Mouse (Mus musculus) forebrain, postnatal 0 days (tissue): ENCODE results near the gene Tns3. TPM values are rescaled to one million over a fixed set of nuclear protein-coding genes. Genes with fewer than 3 reads are reported as not detected.
"Not testable (repeated sequence)": the region's sequence is repeated elsewhere in the genome, so short reads cannot be mapped to it uniquely, and the experiment has no call there.

Source experiments
- ATAC-seq: fragments of 200-750 bp; cut with Nextera tagmentation; 2 replicates; pipeline ENCODE4 v1.8.0; 2017; ENCODE audit warnings: mild to moderate bottlenecking, moderate library complexity
- DNase-seq: peaks from one replicate; pipeline ENCODE4 v3.0.0-alpha.2; 2015
- H3K27ac ChIP-seq: fragments of 300-500 bp; sonication (generic); 2 replicates; pipeline ENCODE4 v1.5.1; 2014; ENCODE audit warnings: low read depth, mild to moderate bottlenecking, antibody characterized with exemption, low read length, moderate library complexity, mixed read lengths
- H3K27me3 ChIP-seq: fragments of 300-500 bp; sonication (generic); 2 replicates; pipeline ENCODE4 v1.6.1; 2014; ENCODE audit warnings: mild to moderate bottlenecking, low read length, mixed read lengths; ENCODE audit not compliant: insufficient read depth
- H3K36me3 ChIP-seq: fragments of 300-500 bp; sonication (generic); 2 replicates; pipeline ENCODE4 v1.6.1; 2014; ENCODE audit warnings: mild to moderate bottlenecking, moderate library complexity; ENCODE audit not compliant: insufficient read depth
- H3K4me1 ChIP-seq: fragments of 300-500 bp; sonication (generic); 2 replicates; pipeline ENCODE4 v1.6.1; 2014; ENCODE audit warnings: antibody characterized with exemption; ENCODE audit not compliant: insufficient read depth
- H3K4me2 ChIP-seq: fragments of 300-500 bp; sonication (generic); 2 replicates; pipeline ENCODE4 v1.6.1; 2014; ENCODE audit warnings: low read depth, mild to moderate bottlenecking, moderate library complexity
- H3K4me3 ChIP-seq: fragments of 300-500 bp; sonication (generic); 2 replicates; pipeline ENCODE4 v1.5.1; 2014; ENCODE audit warnings: low read depth, low read length, mixed read lengths
- H3K9ac ChIP-seq: fragments of 300-500 bp; sonication (generic); 2 replicates; pipeline ENCODE4 v1.6.1; 2014; ENCODE audit warnings: mild to moderate bottlenecking
- H3K9me3 ChIP-seq: fragments of 300-500 bp; sonication (generic); 2 replicates; pipeline ENCODE4 v1.6.1; 2016; ENCODE audit warnings: low read length
- CTCF ChIP-seq: sonication (generic); IDR thresholded peaks from 2 replicates; pipeline ENCODE4 v1.5.1; 2016; ENCODE audit warnings: antibody characterized with exemption, control low read depth, low read depth
- WGBS: fragments of 180-500 bp; shearing (Covaris S2); extraction: QIAGEN DNeasy Blood & Tissue Kit; methylation state at CpG from one replicate; pipeline ENCODE4 v1.1.7; 2014; 5-methylcytosine and 5-hydroxymethylcytosine counted together
- polyA plus RNA-seq: library from polyadenylated mRNA; unstranded; fragments of >200 nt; fragmentation: Nextera tagmentation; extraction: Ambion mirVana; gene quantifications from 2 replicates; pipeline ENCODE4 v1.2.1, GENCODE M21; 2015
- total RNA-seq: library from RNA; depleted of rRNA; stranded (reverse); fragments of >200 nt; gene quantifications from 2 replicates; pipeline ENCODE4 v1.2.3, GENCODE M21; 2014

The Tns3 gene
- total and polyA plus RNA-seq, 2 experiments from 2014 or later: 6.2 to 26.5 TPM

DNA sequence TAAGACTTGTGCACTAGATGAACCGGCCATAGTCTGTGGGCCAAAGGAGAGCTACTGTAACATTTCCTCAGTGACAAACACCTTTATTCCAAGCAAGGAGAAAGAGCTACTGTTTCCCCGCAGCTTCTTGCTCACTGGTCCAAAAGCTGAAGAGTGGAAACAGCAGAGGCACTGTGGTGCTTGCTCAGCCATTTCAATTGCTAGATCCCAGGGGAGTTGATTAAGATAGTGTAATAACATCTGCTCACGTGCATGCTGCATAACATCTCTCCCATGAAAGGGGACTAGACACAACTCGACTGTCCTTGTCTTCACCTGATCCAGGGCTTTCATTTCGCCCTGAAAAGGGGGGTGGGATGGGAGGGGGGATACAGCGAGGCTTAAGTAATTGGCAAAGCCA is 41.7 kb downstream of the Tns3 start:
- Histone ChIP-seq H3K27ac (no peak overlapping the region), H3K36me3 (no peaks in the 10 kb centered on the region), H3K9ac (no peak overlapping the region), H3K4me2 (peak overlapping the region; percentile 99; the same call in 1 of the 2 replicates), H3K4me3 (no peak overlapping the region), H3K4me1 (no peaks in the 10 kb centered on the region), H3K9me3 (no peaks in the 10 kb centered on the region), H3K27me3 (no peaks in the 10 kb centered on the region)
- 50% methylated on average over 6 of the region's 6 CpGs for whole genome bisulfite sequencing
- no peak for TF ChIP-seq CTCF
- ATAC-seq: no peak
- no peak for DNase-seq

DNA sequence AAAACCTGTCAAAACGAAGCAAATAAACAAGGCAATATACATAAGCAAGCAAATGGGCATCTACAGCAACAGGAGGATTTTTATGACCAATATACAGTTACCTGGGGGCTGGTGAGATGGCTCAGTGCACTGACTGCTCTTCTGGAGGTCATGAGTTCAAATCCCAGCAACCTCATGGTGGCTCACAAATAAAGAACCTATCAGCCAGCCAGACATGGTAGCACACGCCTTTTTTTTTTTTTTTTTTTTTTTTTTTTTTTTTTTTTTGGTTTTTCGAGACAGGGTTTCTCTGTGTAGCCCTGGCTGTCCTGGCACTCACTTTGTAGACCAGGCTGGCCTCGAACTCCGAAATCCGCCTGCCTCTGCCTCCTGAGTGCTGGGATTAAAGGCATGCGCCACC is 45.2 kb downstream of the Tns3 start:
- not testable (repeated sequence) for H3K4me1 ChIP-seq, H3K4me3 ChIP-seq, H3K9ac ChIP-seq, H3K9me3 ChIP-seq, H3K27me3 ChIP-seq, H3K27ac ChIP-seq, DNase-seq, ATAC-seq, H3K36me3 ChIP-seq, H3K4me2 ChIP-seq
- WGBS: 92% methylated on average over 6 of the region's 7 CpGs

DNA sequence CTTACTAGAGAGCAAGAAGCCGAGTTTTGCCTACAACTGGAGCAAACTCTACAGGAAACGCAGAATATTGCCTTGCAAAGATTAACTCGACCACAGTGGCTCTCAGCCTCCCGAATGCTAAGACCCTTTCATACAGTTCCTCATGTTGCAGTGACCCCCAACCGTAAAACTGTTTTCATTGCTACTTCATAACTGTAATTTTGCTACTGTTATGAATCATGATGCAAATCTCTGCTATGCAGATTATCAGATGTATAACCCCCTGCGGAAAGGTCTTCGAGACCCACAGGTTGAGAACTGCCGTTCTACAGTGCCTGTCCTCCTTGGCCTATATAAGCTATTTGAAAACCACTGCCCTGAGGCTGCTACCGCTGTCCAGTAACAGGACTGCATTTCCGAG is 46.0 kb downstream of the Tns3 start:
- 68% methylated on average over 10 of the region's 10 CpGs for WGBS
- Histone ChIP-seq H3K4me2 (no peak overlapping the region), H3K9ac (no peak overlapping the region), H3K27ac (no peak overlapping the region), H3K9me3 (no peaks in the 10 kb centered on the region), H3K36me3 (no peaks in the 10 kb centered on the region), H3K27me3 (no peaks in the 10 kb centered on the region), H3K4me1 (no peaks in the 10 kb centered on the region), H3K4me3 (no peak overlapping the region)
- ATAC-seq (no peak), DNase-seq (no peak)
- no peak for TF ChIP-seq CTCF

DNA sequence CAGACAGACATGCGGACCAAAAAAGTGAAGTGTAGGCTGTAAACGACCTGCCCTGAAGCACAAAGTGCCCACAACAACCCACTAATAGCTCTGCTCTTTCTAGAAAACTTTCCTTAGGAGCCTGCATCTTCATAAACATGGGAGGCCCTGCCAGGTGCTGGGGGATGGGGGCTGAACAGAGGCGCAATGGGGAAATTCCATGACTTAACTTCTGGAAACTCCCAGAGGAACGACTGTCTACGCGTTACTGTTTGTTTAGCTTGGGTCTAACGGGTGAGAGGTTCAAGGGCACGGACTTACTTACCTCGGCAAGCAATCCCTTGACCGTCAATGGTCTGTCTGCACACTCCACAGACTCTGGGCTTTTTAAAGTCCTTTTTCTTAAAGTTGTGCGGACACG is 48.9 kb downstream of the Tns3 start:
- H3K4me2 ChIP-seq: no peak overlapping the region
- no peak overlapping the region for H3K27ac ChIP-seq
- WGBS: 82% methylated on average over 12 of the region's 12 CpGs
- no peaks in the 10 kb centered on the region for H3K36me3 ChIP-seq
- no peak for ATAC-seq
- DNase-seq: no peak
- no peaks in the 10 kb centered on the region for H3K9me3 ChIP-seq
- H3K4me3 ChIP-seq: no peak overlapping the region
- no peaks in the 10 kb centered on the region for H3K27me3 ChIP-seq
- H3K4me1 ChIP-seq: no peaks in the 10 kb centered on the region
- no peak overlapping the region for H3K9ac ChIP-seq
- no peak for TF ChIP-seq CTCF

DNA sequence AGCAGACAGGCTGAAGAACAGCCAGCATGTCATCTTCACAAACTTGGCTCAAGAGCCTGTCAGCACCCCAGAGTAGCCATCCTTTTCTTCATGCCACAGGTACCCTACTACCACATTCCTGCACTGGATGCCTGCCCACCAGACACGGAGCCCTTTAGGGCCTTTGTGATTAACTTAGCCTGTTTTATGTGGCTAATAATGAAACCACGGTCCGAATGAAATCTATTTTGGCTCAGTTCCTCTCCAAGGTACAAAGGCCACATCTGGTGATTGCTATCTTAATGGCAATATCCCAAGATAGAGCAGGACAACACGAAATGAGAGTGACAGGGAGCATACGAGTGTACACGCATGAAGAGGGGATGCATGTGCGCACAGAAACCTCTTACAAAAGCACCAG is 53.9 kb downstream of the Tns3 start:
- WGBS: 42% methylated on average over 7 of the region's 7 CpGs
- Histone ChIP-seq H3K27ac (no peak overlapping the region), H3K4me1 (no peaks in the 10 kb centered on the region), H3K27me3 (no peaks in the 10 kb centered on the region), H3K9me3 (no peaks in the 10 kb centered on the region), H3K36me3 (no peaks in the 10 kb centered on the region), H3K4me3 (no peak overlapping the region), H3K9ac (no peak overlapping the region), H3K4me2 (no peak overlapping the region)
- no peak for DNase-seq
- TF ChIP-seq CTCF: no peak
- no peak for ATAC-seq

DNA sequence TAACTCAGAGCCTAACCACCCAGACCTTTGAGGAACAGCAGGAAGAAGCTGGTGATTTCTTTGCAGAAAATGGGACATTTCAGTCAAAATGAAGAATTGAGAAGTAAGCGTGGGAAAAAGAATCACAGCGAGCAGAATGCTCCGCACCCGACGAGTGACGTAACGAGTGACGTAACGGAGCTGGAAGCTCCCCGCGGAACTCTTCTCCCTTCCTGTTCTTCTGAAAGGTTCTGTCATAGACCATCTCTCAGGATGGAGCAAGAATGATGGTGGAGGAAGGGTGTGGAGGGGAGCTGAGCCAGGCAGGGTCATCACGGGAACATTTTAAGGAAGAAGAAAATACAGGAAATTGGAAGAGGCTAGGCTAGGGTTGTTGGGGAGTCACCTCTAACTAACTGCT is 54.5 kb downstream of the Tns3 start:
- Histone ChIP-seq H3K27me3 (no peaks in the 10 kb centered on the region), H3K4me1 (no peaks in the 10 kb centered on the region), H3K27ac (no peak overlapping the region), H3K9me3 (no peaks in the 10 kb centered on the region), H3K36me3 (no peaks in the 10 kb centered on the region), H3K4me3 (no peak overlapping the region), H3K9ac (no peak overlapping the region), H3K4me2 (no peak overlapping the region)
- 89% methylated on average over 12 of the region's 12 CpGs for WGBS
- TF ChIP-seq CTCF: no peak
- ATAC-seq (no peak), DNase-seq (no peak)

DNA sequence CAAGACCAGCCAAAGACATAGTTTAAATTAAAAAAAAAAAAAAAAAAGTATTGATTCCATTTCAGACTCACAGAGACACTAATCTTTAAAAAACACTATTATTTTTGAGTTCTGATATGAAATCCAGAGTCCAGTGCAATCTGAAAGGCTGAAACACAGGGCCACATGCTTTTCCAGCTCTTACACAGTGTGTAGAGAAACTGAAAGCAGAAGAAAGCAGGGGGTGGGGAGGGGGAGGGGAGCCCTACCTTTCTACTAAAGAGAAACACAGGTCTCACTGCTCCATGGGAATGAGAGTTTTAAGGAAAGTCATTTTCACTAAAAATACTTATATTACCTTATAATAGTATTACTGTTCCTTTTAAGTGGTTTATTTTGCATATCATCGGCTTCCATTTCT is 57.2 kb downstream of the Tns3 start:
- Histone ChIP-seq H3K9ac (no peak overlapping the region), H3K4me3 (no peak overlapping the region), H3K27me3 (no peaks in the 10 kb centered on the region), H3K27ac (no peak overlapping the region), H3K4me1 (no peaks in the 10 kb centered on the region), H3K36me3 (no peaks in the 10 kb centered on the region), H3K4me2 (no peak overlapping the region), H3K9me3 (no peaks in the 10 kb centered on the region)
- TF ChIP-seq CTCF: no peak
- ATAC-seq: no peak
- DNase-seq: no peak
- 93% methylated on average over 1 of the region's 1 CpGs for WGBS

DNA sequence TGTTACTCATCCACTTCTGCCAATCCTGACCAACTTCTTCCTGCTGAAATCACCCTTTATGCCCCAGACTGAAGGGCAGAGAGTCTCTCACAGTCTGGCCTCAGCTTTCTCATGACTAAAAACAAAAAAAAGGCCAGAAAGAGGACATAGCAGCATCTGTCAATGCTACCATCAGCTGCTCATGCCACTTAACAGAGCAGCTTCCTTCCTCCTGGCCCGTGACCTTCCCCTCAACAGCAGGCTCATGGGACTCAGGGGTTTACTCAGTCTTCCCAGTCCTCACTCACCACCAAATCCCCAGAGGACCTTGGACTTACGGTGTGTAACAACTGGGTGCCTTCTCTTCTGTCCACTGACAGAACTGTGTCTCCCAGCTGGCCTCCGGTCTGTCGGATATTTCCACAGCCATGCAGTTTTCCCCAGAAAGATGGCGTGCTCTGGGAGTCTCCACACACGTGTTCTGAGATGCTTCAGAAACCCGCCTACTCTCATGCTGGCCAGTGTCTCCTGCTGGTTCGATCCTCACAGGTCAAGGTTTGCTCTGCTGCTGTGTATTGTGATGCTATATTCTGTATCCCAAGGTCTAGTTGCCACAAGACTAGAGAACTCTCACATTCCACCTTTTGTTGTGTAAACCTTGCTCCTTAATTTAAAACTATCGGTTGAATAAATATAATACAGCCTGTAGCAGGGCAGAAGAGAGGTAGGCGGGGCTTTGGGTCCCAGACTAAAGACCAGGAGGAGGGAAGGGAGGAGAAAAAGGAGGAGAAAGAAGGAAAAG is 59.4 kb downstream of the Tns3 start:
- TF ChIP-seq CTCF: no peak
- no peak overlapping the region for H3K9ac ChIP-seq
- H3K9me3 ChIP-seq: no peaks in the 10 kb centered on the region
- H3K27me3 ChIP-seq: no peaks in the 10 kb centered on the region
- 86% methylated on average over 10 of the region's 10 CpGs for WGBS
- no peak overlapping the region for H3K4me3 ChIP-seq
- no peaks in the 10 kb centered on the region for H3K4me1 ChIP-seq
- ATAC-seq (no peak), DNase-seq (no peak)
- no peak overlapping the region for H3K27ac ChIP-seq
- no peak overlapping the region for H3K4me2 ChIP-seq
- no peaks in the 10 kb centered on the region for H3K36me3 ChIP-seq
